ENCODE assay signal across 27 mouse cellular contexts in the genomic region with DNA sequence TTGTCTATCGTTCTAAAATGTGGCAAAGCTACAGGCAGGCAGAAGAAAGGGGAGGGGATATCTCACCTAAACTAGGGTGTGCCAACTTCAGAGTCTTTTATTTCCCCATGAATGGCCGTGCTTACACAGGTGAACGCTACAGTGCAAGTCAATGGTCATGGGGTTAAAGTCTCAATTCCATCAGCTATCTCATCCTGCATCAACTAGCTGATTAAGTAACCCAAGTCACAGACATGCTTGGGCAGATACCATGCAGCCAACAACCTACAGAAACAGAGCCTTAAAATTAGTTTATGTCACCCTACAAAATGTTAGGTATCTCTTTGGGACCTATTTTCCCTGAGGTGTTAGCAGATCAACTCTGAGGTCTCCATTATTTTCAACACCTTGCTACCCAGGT. TPM values are rescaled to one million over a fixed set of nuclear protein-coding genes. Genes with fewer than 3 reads are reported as not detected.
DNase-seq lines count a peak whose midpoint lies in the region; ATAC-seq and TF ChIP-seq lines count a peak whose summit lies in the region.
"Had no signal": no experiment of that assay in that cellular context is flagged by ENCODE, and none has a peak within 500 bp of the region (broad histone marks: within the 10 kb centered on the region; RNA-seq: fewer than 3 reads in every experiment).

No protein-coding gene starts in this region.

- H3K4me1 ChIP-seq in liver, postnatal 0 days (ENCODE audit: insufficient read depth), result peaks cover 4% of the 10 kb centered on the region; the same call in 1 of the 2 replicates
- H3K4me1 ChIP-seq in liver, embryonic 11.5 days (replicated peaks; ENCODE audit: control insufficient read depth, insufficient read depth, low read length), result no peaks in the 10 kb centered on the region; the same call in 1 of the 2 replicates
- peaks cover 13% of the 10 kb centered on the region for H3K4me1 ChIP-seq in limb, embryonic 15.5 days

- H3K4me3 ChIP-seq in liver, postnatal 0 days (ENCODE audit: low read depth, low read length), result no peak overlapping the region
- H3K4me3 ChIP-seq in liver, embryonic 11.5 days (ENCODE audit: low read depth, low read length), result no peak overlapping the region
- no peak overlapping the region for H3K4me3 ChIP-seq in limb, embryonic 15.5 days
- H3K4me3 ChIP-seq: midbrain, embryonic 12.5 days had no signal

- no peak for TF ChIP-seq CTCF in liver, postnatal 0 days (IDR thresholded peaks at IDR 0.05; ENCODE audit: low read depth)

- peak; percentile 27 for DNase-seq in kidney, adult 11 months
- no peak for DNase-seq in kidney, postnatal 10 days
- no peak for DNase-seq in liver, postnatal 0 days
- no peak for DNase-seq in liver, embryonic 11.5 days (ENCODE audit: low spot score)
- DNase-seq in cerebellum, postnatal 10 days, result no peak
- DNase-seq in cerebellum, postnatal 36 days, result no peak
- DNase-seq: adrenal gland, postnatal 36 days; cerebellum, adult 2 months; cerebellum, postnatal 25 days; embryo, embryonic 11 days; gastrocnemius, postnatal 14 days; heart, postnatal 36 days; kidney, postnatal 14 days; liver; lung, adult 18-20 months; lung, postnatal 4 days; thymus, postnatal 14 days had no signal

- WGBS in liver, postnatal 0 days (ENCODE audit: insufficient replicate concordance), result 57% methylated on average over 3 of the region's 3 CpGs
- WGBS in liver, embryonic 11.5 days, result 84% methylated on average over 3 of the region's 3 CpGs
- WGBS in limb, embryonic 15.5 days, result 73% methylated on average over 3 of the region's 3 CpGs

- no peak overlapping the region for H3K4me2 ChIP-seq in liver, postnatal 0 days (ENCODE audit: low read depth, low read length)
- H3K4me2 ChIP-seq in liver, embryonic 11.5 days, result no peak overlapping the region
- no peak overlapping the region for H3K4me2 ChIP-seq in limb, embryonic 15.5 days

- no peaks in the 10 kb centered on the region for H3K9me3 ChIP-seq in liver, postnatal 0 days (ENCODE audit: low read length)
- no peaks in the 10 kb centered on the region for H3K9me3 ChIP-seq in liver, embryonic 11.5 days (ENCODE audit: control insufficient read depth, low read length)
- no peaks in the 10 kb centered on the region for H3K9me3 ChIP-seq in limb, embryonic 15.5 days
- H3K9me3 ChIP-seq: embryonic facial prominence, embryonic 15.5 days; heart, embryonic 10.5 days; heart, embryonic 15.5 days; hindbrain, embryonic 12.5 days; midbrain, embryonic 12.5 days had no signal

- H3K36me3 ChIP-seq in liver, postnatal 0 days (replicated peaks; ENCODE audit: insufficient read depth, low read length), result no peaks in the 10 kb centered on the region
- H3K36me3 ChIP-seq in liver, embryonic 11.5 days (ENCODE audit: control insufficient read depth, insufficient read depth, low read length), result no peaks in the 10 kb centered on the region
- no peaks in the 10 kb centered on the region for H3K36me3 ChIP-seq in limb, embryonic 15.5 days
- H3K36me3 ChIP-seq: embryonic facial prominence, embryonic 15.5 days; heart, embryonic 10.5 days; heart, embryonic 15.5 days; hindbrain, embryonic 12.5 days; midbrain, embryonic 12.5 days had no signal

- no peak overlapping the region for H3K9ac ChIP-seq in liver, postnatal 0 days (replicated peaks)
- H3K9ac ChIP-seq in liver, embryonic 11.5 days (ENCODE audit: low read depth, low read length), result no peak overlapping the region
- no peak overlapping the region for H3K9ac ChIP-seq in limb, embryonic 15.5 days
- H3K9ac ChIP-seq: hindbrain, embryonic 12.5 days had no signal

- no peak overlapping the region for H3K27ac ChIP-seq in liver, postnatal 0 days (ENCODE audit: low read depth)
- no peak overlapping the region for H3K27ac ChIP-seq in liver, embryonic 11.5 days (ENCODE audit: low read depth, low read length)
- peak overlapping the region; percentile 27; the same call in 1 of the 2 replicates for H3K27ac ChIP-seq in limb, embryonic 15.5 days
- H3K27ac ChIP-seq: heart, embryonic 10.5 days; heart, embryonic 15.5 days; hindbrain, embryonic 12.5 days; hindbrain, postnatal 0 days; midbrain, embryonic 12.5 days had no signal

- TF ChIP-seq EP300 in liver, postnatal 0 days (IDR thresholded peaks at IDR 0.05; ENCODE audit: low read depth), result no peak

- peak; percentile 73 for ATAC-seq in liver, postnatal 0 days
- ATAC-seq in liver, embryonic 11.5 days (replicated peaks; ENCODE audit: low FRiP score), result no peak
- ATAC-seq in limb, embryonic 15.5 days (ENCODE audit: insufficient number of reproducible peaks, low FRiP score, low TSS enrichment, low read depth), result no peak
- ATAC-seq: CD4-positive, CD25-positive, alpha-beta regulatory T cell, adult 4 months; forebrain, embryonic 14.5 days; hindbrain, postnatal 0 days; lung, postnatal 0 days had no signal

- peaks cover 4% of the 10 kb centered on the region; the same call in 1 of the 2 replicates for H3K27me3 ChIP-seq in liver, postnatal 0 days (ENCODE audit: insufficient read depth, low read length)
- H3K27me3 ChIP-seq in liver, embryonic 11.5 days (replicated peaks; ENCODE audit: control insufficient read depth, insufficient read depth, low read length), result peaks cover 16% of the 10 kb centered on the region
- no peaks in the 10 kb centered on the region for H3K27me3 ChIP-seq in limb, embryonic 15.5 days
- H3K27me3 ChIP-seq: embryonic facial prominence, embryonic 15.5 days; hindbrain, embryonic 12.5 days; midbrain, embryonic 12.5 days had no signal

RNA-seq across cellular contexts. Expression of gene Lrig3, which starts 1.3 kb away (rescaled TPM):
- polyA plus RNA-seq in liver, postnatal 0 days (2015; fragmentation: Nextera tagmentation; extraction: Ambion mirVana), result 0.94 and 1.4 TPM in 2 replicates
- polyA plus RNA-seq in liver, embryonic 11.5 days (2014; fragmentation: Nextera tagmentation; extraction: Ambion mirVana), result 3.6 and 4.0 TPM in 2 replicates
- 25.7 and 34.8 TPM in 2 replicates for polyA plus RNA-seq in limb, embryonic 15.5 days (2015; fragmentation: Nextera tagmentation; extraction: Ambion mirVana)
